Mouse (Mus musculus): ENCODE data around the gene Vgll4.

- TF ChIP-seq CTCF (IDR thresholded peaks at IDR 0.05; ENCODE audit: extremely low read depth, insufficient read depth, insufficient read length, insufficient replicate concordance) = no peak
- no peak for TF ChIP-seq POLR2A (IDR thresholded peaks at IDR 0.05; ENCODE audit: low read depth, low read length)
Measured at GRCm38 (mm10) chr6:114982671-114983070, 12.9 kb upstream of the Vgll4 start.
